Mouse (Mus musculus) liver, adult 2 months (tissue): ENCODE measurements around the gene A830018L16Rik. TPM values are rescaled to one million over a fixed set of nuclear protein-coding genes. Genes with fewer than 3 reads are reported as not detected.

Experiments used
- DNase-seq: peaks from one replicate; pipeline ENCODE4 v3.0.0-alpha.2; 2011; ENCODE audit warnings: low read depth, low spot score; ENCODE audit errors: extremely low read depth
- H3K27ac ChIP-seq: fragments of 200-500 bp; replicated peaks from 2 replicates; pipeline ENCODE4 v1.5.1; 2012; ENCODE audit warnings: low read depth, mild to moderate bottlenecking, control low read depth, inconsistent platforms, low read length; ENCODE audit not compliant: insufficient read depth
- H3K27me3 ChIP-seq: fragments of 200-500 bp; 2 replicates; pipeline ENCODE4 v1.6.1; 2012; ENCODE audit warnings: mild to moderate bottlenecking, moderate library complexity, low read length, inconsistent platforms; ENCODE audit not compliant: control insufficient read depth, insufficient read depth
- H3K36me3 ChIP-seq: fragments of 200-500 bp; 2 replicates; pipeline ENCODE4 v1.6.1; 2012; ENCODE audit warnings: low read length, inconsistent platforms; ENCODE audit not compliant: control insufficient read depth, insufficient read depth
- H3K4me1 ChIP-seq: fragments of 200-500 bp; 2 replicates; pipeline ENCODE4 v1.6.1; 2011; ENCODE audit warnings: low read length; ENCODE audit not compliant: control insufficient read depth, insufficient read depth
- H3K4me3 ChIP-seq: fragments of 200-500 bp; 2 replicates; pipeline ENCODE4 v1.5.1; 2011; ENCODE audit warnings: low read depth, mild to moderate bottlenecking, control low read depth, low read length, moderate library complexity; ENCODE audit not compliant: insufficient read depth
- H3K79me2 ChIP-seq: fragments of 200-500 bp; 2 replicates; pipeline ENCODE4 v1.6.1; 2012; ENCODE audit warnings: inconsistent platforms, mild to moderate bottlenecking, low read length, moderate library complexity; ENCODE audit not compliant: control insufficient read depth, insufficient read depth
- H3K9ac ChIP-seq: fragments of 200-500 bp; 2 replicates; pipeline ENCODE4 v1.6.1; 2012; ENCODE audit warnings: low read depth, mild to moderate bottlenecking, control low read depth, inconsistent platforms, low read length
- CTCF ChIP-seq: fragments of 200-500 bp; IDR thresholded peaks from 2 replicates; pipeline ENCODE4 v1.5.1; 2011; ENCODE audit warnings: low read depth, low read length, control low read depth
- POLR2A ChIP-seq: fragments of 200-500 bp; IDR thresholded peaks from 2 replicates; pipeline ENCODE4 v1.6.1; 2011; ENCODE audit warnings: low read length, control low read depth; ENCODE audit not compliant: insufficient read depth; ENCODE audit errors: extremely low read depth
- WGBS: fragments of 180-500 bp; shearing (Covaris S2); methylation state at CpG from one replicate; pipeline ENCODE4 v1.1.7; 2018; 5-methylcytosine and 5-hydroxymethylcytosine counted together
- polyA plus RNA-seq: library from polyadenylated mRNA; depleted of rRNA; stranded (reverse); fragments of >200 nt; gene quantifications from 2 replicates; pipeline ENCODE4 v1.2.3, GENCODE M21; 2012
- total RNA-seq: library from RNA; depleted of rRNA; stranded (reverse); fragments of >200 nt; gene quantifications from 2 replicates; pipeline ENCODE4 v1.2.3, GENCODE M21; 2014

Gene A830018L16Rik
- total and polyA plus RNA-seq, 2 experiments: not detected

DNA sequence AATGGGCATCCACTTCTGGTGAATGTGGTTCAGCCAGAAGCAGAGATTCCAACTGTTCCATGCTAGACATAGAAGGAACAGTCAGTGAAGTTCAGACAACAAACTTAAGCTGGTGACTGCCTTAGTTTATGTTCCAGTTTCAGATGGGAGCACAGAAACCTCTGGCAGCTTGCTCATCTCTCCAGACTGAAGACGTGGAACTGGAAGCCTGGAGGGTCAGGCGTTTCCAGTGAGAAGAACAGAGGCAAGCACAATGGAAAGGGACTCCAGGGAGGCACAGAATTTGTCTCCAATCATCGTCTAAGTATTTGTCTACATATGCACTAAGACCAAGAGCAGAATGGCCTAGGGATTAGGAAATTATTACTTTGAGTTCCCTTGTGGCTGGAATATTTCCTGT, 576.1 kb downstream of the A830018L16Rik start:
- Histone ChIP-seq H3K27me3 (no peaks in the 10 kb centered on the region), H3K4me3 (no peak overlapping the region), H3K79me2 (no peaks in the 10 kb centered on the region), H3K27ac (no peak overlapping the region), H3K36me3 (no peaks in the 10 kb centered on the region), H3K9ac (no peak overlapping the region), H3K4me1 (no peaks in the 10 kb centered on the region)
- WGBS: 67% methylated on average over 3 of the region's 3 CpGs
- TF ChIP-seq CTCF (no peak), POLR2A (no peak)
- DNase-seq: no peak

DNA sequence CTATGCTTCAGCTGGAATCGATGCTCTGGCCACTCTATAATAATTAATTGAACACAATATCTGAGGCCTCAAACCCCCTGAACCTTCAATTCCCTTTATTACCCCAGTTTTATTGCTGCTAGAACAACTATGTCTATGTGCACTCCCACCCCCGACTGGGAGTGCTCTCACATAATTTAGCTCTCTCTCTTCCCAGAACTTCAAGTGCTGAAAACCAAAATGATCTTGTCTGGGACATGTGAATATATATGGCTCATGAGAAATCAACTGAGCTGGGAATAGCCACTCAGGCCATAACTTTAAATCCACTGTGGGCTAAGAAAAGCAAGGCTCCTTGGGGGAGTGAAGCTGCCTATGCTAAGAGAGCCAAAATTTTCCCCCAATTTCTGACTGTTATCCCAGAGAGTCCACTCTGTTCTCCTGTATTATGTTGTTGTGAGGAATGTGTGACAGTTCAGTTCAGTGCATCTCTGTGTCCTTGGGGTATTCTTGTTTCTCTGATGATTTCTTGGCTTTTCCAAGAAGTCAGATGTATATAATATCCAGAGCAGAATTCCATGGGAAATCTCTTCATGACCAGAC, 582.5 kb downstream of the A830018L16Rik start:
- no peaks in the 10 kb centered on the region for H3K27me3 ChIP-seq
- no peaks in the 10 kb centered on the region for H3K79me2 ChIP-seq
- TF ChIP-seq POLR2A (no peak), CTCF (no peak)
- H3K4me3 ChIP-seq: no peak overlapping the region
- no peaks in the 10 kb centered on the region for H3K4me1 ChIP-seq
- WGBS: 75% methylated on average over 2 of the region's 2 CpGs
- no peak for DNase-seq
- no peak overlapping the region for H3K9ac ChIP-seq
- H3K36me3 ChIP-seq: no peaks in the 10 kb centered on the region
- H3K27ac ChIP-seq: no peak overlapping the region

DNA sequence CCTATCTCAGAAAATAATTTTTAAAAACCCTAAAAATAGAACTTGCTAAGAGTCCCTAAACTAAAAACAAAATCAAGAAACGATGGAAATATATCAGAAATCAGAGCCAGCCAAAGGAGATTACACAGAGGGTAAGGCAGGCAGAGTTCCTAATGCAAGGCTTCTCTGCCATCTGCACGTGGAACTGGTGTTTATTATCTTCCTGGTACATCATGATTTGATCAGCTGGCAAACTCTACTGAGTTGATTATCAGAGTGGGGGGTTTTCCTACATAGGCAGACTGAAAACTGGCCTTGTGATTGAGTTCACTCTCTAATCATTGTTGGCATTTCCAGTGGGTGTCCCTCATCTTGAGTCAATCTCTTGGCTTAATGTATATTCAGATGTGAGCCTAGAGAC, 583.7 kb downstream of the A830018L16Rik start:
- no peak overlapping the region for H3K4me3 ChIP-seq
- TF ChIP-seq POLR2A (no peak), CTCF (no peak)
- H3K79me2 ChIP-seq: no peaks in the 10 kb centered on the region
- no peak overlapping the region for H3K27ac ChIP-seq
- no peak for DNase-seq
- H3K4me1 ChIP-seq: no peaks in the 10 kb centered on the region
- 43% methylated on average over 2 of the region's 2 CpGs for WGBS
- H3K27me3 ChIP-seq: no peaks in the 10 kb centered on the region
- no peaks in the 10 kb centered on the region for H3K36me3 ChIP-seq
- no peak overlapping the region for H3K9ac ChIP-seq

DNA sequence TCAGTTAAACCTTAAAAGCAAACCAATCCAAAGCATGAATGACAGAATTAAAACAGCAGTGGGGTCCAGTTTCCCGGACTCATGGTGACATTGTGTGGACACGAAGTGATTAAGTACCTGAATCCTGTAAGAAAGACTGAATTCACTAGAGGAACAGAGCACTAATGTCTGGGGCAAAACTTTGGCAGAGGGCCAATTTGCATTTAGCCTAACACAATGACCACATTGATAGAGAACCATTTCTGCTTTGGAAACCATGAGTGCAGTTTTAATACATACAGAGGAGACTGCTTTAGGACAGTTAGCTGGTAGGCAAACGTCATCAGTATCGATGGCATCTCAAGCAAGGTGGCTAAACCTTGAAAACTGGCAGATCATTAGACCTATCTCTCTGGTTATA, 586.7 kb downstream of the A830018L16Rik start:
- no peak overlapping the region for H3K4me3 ChIP-seq
- no peaks in the 10 kb centered on the region for H3K4me1 ChIP-seq
- TF ChIP-seq CTCF: no peak
- TF ChIP-seq POLR2A: no peak
- WGBS: 77% methylated on average over 4 of the region's 4 CpGs
- no peaks in the 10 kb centered on the region for H3K36me3 ChIP-seq
- H3K79me2 ChIP-seq: no peaks in the 10 kb centered on the region
- no peak overlapping the region for H3K9ac ChIP-seq
- no peak overlapping the region for H3K27ac ChIP-seq
- DNase-seq: no peak
- H3K27me3 ChIP-seq: no peaks in the 10 kb centered on the region

DNA sequence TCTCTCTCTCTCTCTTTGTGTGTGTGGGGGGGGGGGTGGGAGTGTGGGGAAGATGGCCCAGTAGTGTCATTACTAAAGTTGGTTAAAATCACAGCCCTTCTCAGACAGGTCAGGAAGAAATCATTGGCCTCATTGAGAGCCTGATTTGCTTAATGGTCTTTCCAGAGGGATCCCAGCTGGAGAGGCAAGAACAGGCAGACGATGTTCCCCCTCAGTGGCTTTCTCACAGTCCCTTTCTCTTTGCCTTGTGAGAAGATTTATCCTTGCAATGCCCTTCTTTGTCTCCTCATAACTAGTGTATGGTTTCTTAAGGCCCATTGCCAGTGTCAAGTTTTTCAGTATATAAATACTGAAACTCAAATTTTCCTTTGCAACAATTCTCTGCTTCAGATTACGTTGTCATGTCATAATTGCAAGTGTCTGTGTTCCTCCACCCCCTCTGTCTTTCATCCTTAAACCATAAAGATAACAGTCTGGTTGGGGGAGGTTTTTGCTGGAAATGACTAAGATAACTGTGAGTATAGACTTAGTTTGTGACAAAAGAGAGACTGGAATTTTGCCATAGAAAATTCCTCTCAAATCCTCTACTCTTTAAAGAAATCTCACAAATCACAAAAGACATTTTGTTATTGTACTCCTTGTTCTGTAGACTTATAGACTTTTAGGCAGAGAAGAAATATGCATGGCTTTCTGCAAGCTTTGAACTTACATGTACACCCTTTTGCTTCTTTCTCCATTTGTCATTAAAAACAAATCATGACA, 595.1 kb downstream of the A830018L16Rik start:
- H3K36me3 ChIP-seq: no peaks in the 10 kb centered on the region
- 40% methylated on average over 2 of the region's 2 CpGs for WGBS
- H3K9ac ChIP-seq: no peak overlapping the region
- no peaks in the 10 kb centered on the region for H3K27me3 ChIP-seq
- no peak for TF ChIP-seq CTCF
- no peak for TF ChIP-seq POLR2A
- no peaks in the 10 kb centered on the region for H3K4me1 ChIP-seq
- H3K27ac ChIP-seq: no peak overlapping the region
- no peaks in the 10 kb centered on the region for H3K79me2 ChIP-seq
- DNase-seq: no peak
- H3K4me3 ChIP-seq: no peak overlapping the region

DNA sequence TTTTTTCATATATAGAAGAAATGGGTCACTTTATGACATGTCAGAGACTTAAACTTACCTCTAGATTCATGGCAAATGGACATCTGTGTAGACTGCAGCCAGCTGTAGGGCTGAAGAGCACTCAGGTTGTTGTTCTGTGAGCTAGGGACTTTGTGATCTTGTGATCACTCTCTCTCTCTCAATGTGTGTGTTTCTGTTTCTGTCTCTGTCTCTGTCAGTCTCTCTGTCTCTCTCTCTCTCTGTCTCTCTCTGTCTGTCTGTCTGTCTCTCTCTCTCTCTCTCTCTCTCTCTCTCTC, 595.6 kb downstream of the A830018L16Rik start:
- no peak for DNase-seq
- TF ChIP-seq POLR2A (no peak), CTCF (no peak)
- H3K36me3 ChIP-seq: no peaks in the 10 kb centered on the region
- H3K27me3 ChIP-seq: no peaks in the 10 kb centered on the region
- H3K4me3 ChIP-seq: no peak overlapping the region
- H3K9ac ChIP-seq: no peak overlapping the region
- no peaks in the 10 kb centered on the region for H3K79me2 ChIP-seq
- no peak overlapping the region for H3K27ac ChIP-seq
- H3K4me1 ChIP-seq: no peaks in the 10 kb centered on the region
